Mouse (Mus musculus): ENCODE measurements around the gene Plekhm2.

Plekhm2 gene

GRCm38 (mm10) chr4:141602523-141603223 is 62.0 kb downstream of the Plekhm2 start:
- no peak for DNase-seq

- no peak for DNase-seq
Observed at GRCm38 (mm10) chr4:141601148-141601862, 63.4 kb downstream of the Plekhm2 start.

- DNase-seq, result no peak
Observed at GRCm38 (mm10) chr4:141600364-141600763, 64.3 kb downstream of the Plekhm2 start.

GRCm38 (mm10) chr4:141599251-141600141 is 65.2 kb downstream of the Plekhm2 start:
- DNase-seq, result no peak

- no peak for DNase-seq
Observed at GRCm38 (mm10) chr4:141598894-141599250, 65.8 kb downstream of the Plekhm2 start.

- DNase-seq, result no peak
Observed at GRCm38 (mm10) chr4:141598199-141598893, 66.4 kb downstream of the Plekhm2 start.

- DNase-seq, result no peak
Observed at GRCm38 (mm10) chr4:141596700-141597328, 67.9 kb downstream of the Plekhm2 start.

GRCm38 (mm10) chr4:141595605-141596268 is 69.0 kb downstream of the Plekhm2 start:
- no peak for DNase-seq

GRCm38 (mm10) chr4:141595138-141595537 is 69.6 kb downstream of the Plekhm2 start:
- DNase-seq, result no peak

GRCm38 (mm10) chr4:141591547-141591946 is 73.2 kb downstream of the Plekhm2 start:
- peak; percentile 39 to 49 for DNase-seq

GRCm38 (mm10) chr4:141583919-141584318 is 80.8 kb downstream of the Plekhm2 start:
- no peak for DNase-seq

GRCm38 (mm10) chr4:141581051-141581450 is 83.6 kb downstream of the Plekhm2 start:
- no peak for DNase-seq

- DNase-seq, result no peak
Observed at GRCm38 (mm10) chr4:141578833-141579232, 85.9 kb downstream of the Plekhm2 start.

GRCm38 (mm10) chr4:141576877-141577276 is 87.8 kb downstream of the Plekhm2 start:
- no peak for DNase-seq

- no peak for DNase-seq
Observed at GRCm38 (mm10) chr4:141576404-141576803, 88.3 kb downstream of the Plekhm2 start.

Data from thymus, postnatal 36 days (tissue).